Mouse (Mus musculus): ENCODE data around the gene Rslcan18.

DNA sequence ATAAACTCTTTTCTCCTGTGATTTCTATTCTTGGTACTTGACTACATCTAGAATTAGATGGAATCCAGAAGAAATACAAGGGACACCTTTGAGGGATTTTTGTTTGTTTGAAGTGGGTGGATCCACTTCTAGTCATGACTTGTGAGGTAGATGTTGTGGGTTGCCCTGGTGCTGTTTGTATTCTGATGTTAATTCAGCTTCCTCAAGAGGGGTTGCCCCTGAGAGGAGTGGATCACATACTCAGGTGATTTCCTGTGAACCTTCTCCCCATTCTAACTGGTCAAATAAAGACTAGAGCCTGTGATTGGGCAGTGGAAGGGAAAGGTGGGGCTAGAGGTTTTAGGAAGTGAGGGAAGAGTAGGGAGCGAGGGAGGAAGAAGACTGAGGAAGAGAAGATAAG, 34.1 kb downstream of the Rslcan18 start:
- TF ChIP-seq CTCF (IDR thresholded peaks at IDR 0.05; ENCODE audit: borderline replicate concordance, control insufficient read depth, extremely low read depth, insufficient read depth, low read length, poor library complexity) (no peak), POLR2A (IDR thresholded peaks at IDR 0.05; ENCODE audit: control insufficient read depth, extremely low read depth, insufficient read depth, low read length, poor library complexity) (no peak)

All from thymus, adult 2 months (tissue).